Mouse (Mus musculus) forebrain, embryonic 16.5 days (tissue): ENCODE data around the gene Fam136a. TPM values are rescaled to one million over a fixed set of nuclear protein-coding genes. Genes with fewer than 3 reads are reported as not detected.
A peak's percentile ranks its signal among the peaks of the same experiment; 100 is the strongest.

Experiments
- ATAC-seq: fragments of 200-750 bp; cut with Nextera tagmentation; 2 replicates; pipeline ENCODE4 v1.8.0; 2017; ENCODE audit warnings: mild to moderate bottlenecking, moderate library complexity
- H3K27ac ChIP-seq: fragments of 300-500 bp; sonication (generic); 2 replicates; pipeline ENCODE4 v1.5.1; 2014; ENCODE audit warnings: low read length, control low read depth
- H3K27me3 ChIP-seq: fragments of 300-500 bp; sonication (generic); replicated peaks from 2 replicates; pipeline ENCODE4 v1.6.1; 2014; ENCODE audit warnings: low read length; ENCODE audit not compliant: control insufficient read depth, insufficient read depth
- H3K36me3 ChIP-seq: fragments of 300-500 bp; sonication (generic); 2 replicates; pipeline ENCODE4 v1.6.1; 2014; ENCODE audit not compliant: control insufficient read depth, insufficient read depth
- H3K4me1 ChIP-seq: fragments of 300-500 bp; sonication (generic); replicated peaks from 2 replicates; pipeline ENCODE4 v1.6.1; 2014; ENCODE audit warnings: low read length; ENCODE audit not compliant: control insufficient read depth, insufficient read depth
- H3K4me2 ChIP-seq: fragments of 300-500 bp; sonication (generic); 2 replicates; pipeline ENCODE4 v1.6.1; 2014; ENCODE audit warnings: mild to moderate bottlenecking, low read length, control low read depth
- H3K4me3 ChIP-seq: fragments of 300-500 bp; sonication (generic); replicated peaks from 2 replicates; pipeline ENCODE4 v1.5.1; 2014; ENCODE audit warnings: mild to moderate bottlenecking, low read length, control low read depth
- H3K9ac ChIP-seq: fragments of 300-500 bp; sonication (generic); replicated peaks from 2 replicates; pipeline ENCODE4 v1.6.1; 2014; ENCODE audit warnings: low read depth, low read length, control low read depth
- H3K9me3 ChIP-seq: fragments of 300-500 bp; sonication (generic); 2 replicates; pipeline ENCODE4 v1.6.1; 2016; ENCODE audit warnings: low read length; ENCODE audit not compliant: control insufficient read depth
- WGBS: fragments of 180-500 bp; shearing (Covaris S2); extraction: QIAGEN DNeasy Blood & Tissue Kit; methylation state at CpG from one replicate; pipeline ENCODE4 v1.1.7; 2014; 5-methylcytosine and 5-hydroxymethylcytosine counted together
- polyA plus RNA-seq: library from polyadenylated mRNA; unstranded; fragments of >200 nt; fragmentation: Nextera tagmentation; extraction: Ambion mirVana; gene quantifications from 2 replicates; pipeline ENCODE4 v1.2.1, GENCODE M21; 2015

Fam136a gene
- polyA plus RNA-seq, 1 experiment from 2014 or later, result 128 TPM

DNA sequence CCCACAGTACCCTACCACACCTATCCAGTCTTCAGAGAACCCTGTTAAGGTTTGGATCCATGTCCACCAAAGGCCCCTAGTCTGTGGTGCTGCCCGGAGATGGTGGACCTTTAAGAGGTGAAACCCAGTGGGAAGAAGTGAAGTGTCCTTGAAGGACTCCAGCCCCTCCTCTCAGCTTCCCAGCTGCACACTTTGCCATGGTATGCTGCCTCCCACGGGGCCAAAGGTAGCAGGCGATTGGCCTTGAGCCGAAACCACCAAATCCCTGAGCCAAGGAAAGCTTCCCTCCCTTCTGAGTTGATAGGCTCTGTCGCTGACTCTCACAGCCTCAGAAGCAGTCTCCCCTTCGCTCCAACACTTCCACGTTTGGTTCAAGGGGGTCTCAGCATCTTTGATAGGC is 4.8 kb upstream of the Fam136a start:
- Histone ChIP-seq H3K27me3 (no peaks in the 10 kb centered on the region), H3K36me3 (no peaks in the 10 kb centered on the region), H3K9ac (no peak overlapping the region), H3K9me3 (no peaks in the 10 kb centered on the region), H3K4me1 (peaks cover 4% of the 10 kb centered on the region; the same call in 1 of the 2 replicates), H3K4me2 (no peak overlapping the region), H3K27ac (no peak overlapping the region), H3K4me3 (no peak overlapping the region)
- 69% methylated on average over 7 of the region's 7 CpGs for WGBS
- no peak for ATAC-seq

DNA sequence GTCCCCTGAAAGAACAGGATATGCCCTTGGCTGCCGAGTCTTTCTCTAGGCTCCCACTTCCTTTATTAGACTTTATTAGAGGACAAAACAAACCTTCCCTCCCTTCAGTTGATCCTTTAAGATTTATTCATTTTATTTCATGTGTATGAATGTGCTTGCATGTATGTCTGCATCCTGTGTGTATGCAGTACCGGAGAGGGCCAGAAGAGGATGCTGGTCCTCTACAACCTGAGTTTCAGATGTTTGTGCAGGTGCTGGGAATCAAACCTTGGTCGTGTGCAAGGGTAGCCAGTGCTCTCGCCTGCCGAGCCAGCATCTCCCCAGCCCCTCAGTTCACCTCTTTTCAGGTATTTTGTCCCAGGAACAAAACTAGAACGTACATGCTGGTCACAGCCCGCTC is 4.1 kb upstream of the Fam136a start:
- Histone ChIP-seq H3K27ac (no peak overlapping the region), H3K27me3 (no peaks in the 10 kb centered on the region), H3K36me3 (no peaks in the 10 kb centered on the region), H3K4me1 (peaks cover 10% of the 10 kb centered on the region), H3K9ac (no peak overlapping the region), H3K4me3 (no peak overlapping the region), H3K4me2 (no peak overlapping the region), H3K9me3 (no peaks in the 10 kb centered on the region)
- WGBS, result 90% methylated on average over 7 of the region's 7 CpGs
- ATAC-seq, result no peak

DNA sequence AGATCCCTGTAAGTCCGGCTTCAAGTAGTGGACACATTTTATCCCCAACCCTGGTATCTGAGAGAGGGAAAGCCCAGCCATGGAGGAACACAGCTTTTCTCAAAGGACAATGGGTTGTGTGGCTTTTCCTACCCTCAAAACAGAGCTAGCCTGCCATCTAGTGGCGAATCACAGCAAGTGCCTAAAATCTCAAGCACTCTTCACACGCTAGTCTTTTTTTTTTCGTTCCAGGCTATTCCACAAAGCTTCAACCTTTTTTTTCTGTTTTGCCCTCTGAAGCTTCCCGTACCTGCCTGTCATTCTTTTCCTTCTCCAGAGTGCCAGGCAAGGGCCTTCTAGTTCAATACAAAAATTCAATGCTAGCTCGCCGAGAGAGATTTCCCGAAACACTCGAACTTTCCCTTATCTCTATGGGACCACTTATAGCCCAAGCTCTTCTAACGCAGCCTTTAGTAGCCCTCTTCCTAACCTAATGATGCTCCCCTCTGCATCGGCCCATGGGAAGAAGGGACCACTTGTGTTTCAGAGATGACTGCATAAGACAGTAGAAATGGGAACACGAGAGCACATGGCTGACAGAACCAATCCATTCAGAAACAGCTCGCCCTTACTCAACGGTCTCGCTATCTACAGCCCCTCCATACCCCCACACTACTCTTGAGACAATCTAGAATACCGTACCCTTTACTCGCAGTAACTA is 854 bp upstream of the Fam136a start:
- WGBS, result 1% methylated on average over 17 of the region's 17 CpGs
- Histone ChIP-seq H3K9ac (peak overlapping the region; percentile 83), H3K36me3 (no peaks in the 10 kb centered on the region), H3K27me3 (no peaks in the 10 kb centered on the region), H3K4me3 (peak overlapping the region; percentile 70), H3K4me2 (peak overlapping the region; percentile 89), H3K27ac (peak overlapping the region; percentile 86), H3K4me1 (peaks cover 14% of the 10 kb centered on the region), H3K9me3 (no peaks in the 10 kb centered on the region)
- ATAC-seq, result peak; percentile 55

DNA sequence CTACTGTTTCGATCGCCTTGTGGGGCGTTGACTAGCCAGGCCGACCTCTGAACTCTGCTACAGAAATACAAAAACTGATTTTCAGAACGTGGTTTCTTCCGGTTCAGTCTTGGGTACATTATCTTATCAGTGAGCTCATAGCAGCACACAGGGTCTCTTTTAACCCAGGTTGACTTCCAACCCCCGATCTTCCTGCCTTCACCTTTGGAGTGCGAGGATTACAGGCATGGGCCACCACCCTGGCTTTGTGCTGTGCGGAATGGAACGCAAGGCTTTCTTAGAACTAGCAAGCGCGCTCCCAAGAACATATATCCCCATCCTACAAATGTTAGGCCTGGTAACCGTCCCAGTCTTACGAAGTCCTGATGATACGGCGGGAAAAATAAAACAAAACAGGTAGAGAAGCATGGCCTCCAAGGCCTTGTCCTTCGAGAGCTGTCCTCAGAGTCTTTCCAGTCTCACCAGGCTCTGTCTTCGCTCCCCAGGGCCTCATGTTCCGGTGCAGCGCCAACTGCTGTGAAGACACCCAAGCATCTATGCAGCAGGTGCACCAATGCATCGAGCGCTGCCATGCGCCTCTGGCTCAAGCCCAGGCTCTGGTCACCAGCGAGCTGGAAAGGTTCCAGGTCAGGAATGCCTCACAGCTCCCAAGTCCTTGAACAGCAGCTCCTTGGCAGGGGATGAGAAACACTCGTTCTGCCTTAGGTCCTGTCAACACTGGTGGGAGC is 843 bp downstream of the Fam136a start:
- Histone ChIP-seq H3K27me3 (no peaks in the 10 kb centered on the region), H3K9ac (peak overlapping the region; percentile 83), H3K36me3 (no peaks in the 10 kb centered on the region), H3K9me3 (no peaks in the 10 kb centered on the region), H3K4me2 (peak overlapping the region; percentile 89), H3K4me1 (peaks cover 22% of the 10 kb centered on the region), H3K4me3 (peak overlapping the region; percentile 70), H3K27ac (peak overlapping the region; percentile 85)
- ATAC-seq, result 0 out of 2 replicates have a peak, but pooled peaks have one; percentile 0
- WGBS, result 32% methylated on average over 25 of the region's 25 CpGs

DNA sequence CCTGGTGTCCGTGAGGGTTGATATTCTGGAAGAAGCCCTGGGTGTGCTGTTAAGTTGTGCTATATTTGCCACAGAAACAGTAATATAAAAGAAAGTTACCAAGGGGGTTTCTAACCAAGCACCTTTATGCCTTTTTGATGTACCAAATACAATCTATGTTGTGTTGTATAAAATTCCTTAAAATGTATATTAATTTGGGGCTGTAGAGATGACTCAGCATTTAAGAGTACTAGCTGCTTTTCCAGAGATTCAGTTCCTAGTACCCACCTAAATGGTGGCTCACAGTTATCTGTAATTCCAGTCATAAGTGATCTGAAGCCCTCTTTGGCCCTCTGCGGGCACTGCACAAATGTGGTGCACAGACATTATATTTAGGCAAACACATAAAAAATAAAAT is 1.4 kb downstream of the Fam136a start:
- no peaks in the 10 kb centered on the region for H3K36me3 ChIP-seq
- H3K4me1 ChIP-seq, result peaks cover 22% of the 10 kb centered on the region
- no peaks in the 10 kb centered on the region for H3K27me3 ChIP-seq
- peak overlapping the region; percentile 70; the same call in 1 of the 2 replicates for H3K4me3 ChIP-seq
- no peak for ATAC-seq
- peak overlapping the region; percentile 89 for H3K4me2 ChIP-seq
- H3K9ac ChIP-seq, result no peak overlapping the region
- no peaks in the 10 kb centered on the region for H3K9me3 ChIP-seq
- no peak overlapping the region for H3K27ac ChIP-seq
- WGBS, result 54% methylated on average over 2 of the region's 2 CpGs

DNA sequence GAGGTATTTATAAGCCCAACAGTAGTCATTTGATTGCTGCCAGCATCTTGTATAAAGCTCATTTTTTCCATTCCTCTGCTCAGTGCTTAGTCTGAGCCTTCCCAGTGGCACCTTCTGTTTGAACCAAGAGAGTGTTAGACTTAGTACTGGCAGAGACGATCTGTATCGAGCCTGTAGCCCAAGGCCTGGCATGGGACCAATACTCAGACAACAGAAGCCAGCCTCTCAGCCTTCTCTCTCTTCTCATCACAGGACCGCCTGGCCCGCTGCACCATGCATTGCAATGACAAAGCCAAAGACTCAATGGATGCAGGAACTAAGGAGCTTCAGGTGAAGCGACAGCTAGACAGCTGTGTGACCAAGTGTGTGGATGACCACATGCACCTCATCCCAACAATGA is 3.0 kb downstream of the Fam136a start:
- H3K4me1 ChIP-seq, result peaks cover 34% of the 10 kb centered on the region
- H3K9ac ChIP-seq, result no peak overlapping the region
- H3K36me3 ChIP-seq, result no peaks in the 10 kb centered on the region
- H3K4me3 ChIP-seq, result no peak overlapping the region
- ATAC-seq, result no peak
- WGBS, result 67% methylated on average over 5 of the region's 5 CpGs
- H3K4me2 ChIP-seq, result no peak overlapping the region
- H3K9me3 ChIP-seq, result no peaks in the 10 kb centered on the region
- H3K27ac ChIP-seq, result no peak overlapping the region
- H3K27me3 ChIP-seq, result no peaks in the 10 kb centered on the region

DNA sequence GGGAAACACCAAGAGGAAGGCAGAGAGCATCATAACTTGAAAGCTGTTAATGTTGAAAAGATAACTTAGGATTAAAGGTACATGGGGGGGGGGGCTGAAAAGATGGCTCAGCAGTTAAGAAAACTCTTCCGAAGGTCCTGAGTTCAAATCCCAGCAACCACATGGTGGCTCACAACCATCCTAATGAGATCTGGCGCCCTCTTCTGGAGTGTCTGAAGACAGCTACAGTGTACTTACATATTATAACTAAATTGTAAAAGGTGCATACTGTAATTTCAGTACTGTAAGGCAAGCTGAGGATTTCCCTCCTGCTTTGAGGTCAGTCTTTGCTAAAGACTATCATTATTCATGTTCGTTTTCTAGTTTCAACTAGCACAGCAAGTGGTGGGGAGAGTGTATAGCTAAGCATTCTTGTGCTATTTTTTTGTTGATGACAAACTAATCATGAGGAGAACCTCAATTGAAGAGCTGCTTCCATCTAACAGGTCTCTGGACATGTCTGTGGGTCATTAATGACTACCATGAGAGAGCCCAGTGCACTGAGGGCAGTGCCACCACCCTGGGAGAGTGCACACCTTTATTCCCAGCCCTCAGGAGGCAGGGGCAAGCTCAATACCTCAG is 4.8 kb downstream of the Fam136a start:
- Histone ChIP-seq H3K4me2 (peak overlapping the region; percentile 92), H3K27ac (peak overlapping the region; percentile 98), H3K9ac (peak overlapping the region; percentile 56), H3K9me3 (no peaks in the 10 kb centered on the region), H3K27me3 (no peaks in the 10 kb centered on the region), H3K4me3 (no peak overlapping the region), H3K4me1 (peaks cover 31% of the 10 kb centered on the region), H3K36me3 (no peaks in the 10 kb centered on the region)
- no peak for ATAC-seq
- 63% methylated on average over 3 of the region's 3 CpGs for WGBS

DNA sequence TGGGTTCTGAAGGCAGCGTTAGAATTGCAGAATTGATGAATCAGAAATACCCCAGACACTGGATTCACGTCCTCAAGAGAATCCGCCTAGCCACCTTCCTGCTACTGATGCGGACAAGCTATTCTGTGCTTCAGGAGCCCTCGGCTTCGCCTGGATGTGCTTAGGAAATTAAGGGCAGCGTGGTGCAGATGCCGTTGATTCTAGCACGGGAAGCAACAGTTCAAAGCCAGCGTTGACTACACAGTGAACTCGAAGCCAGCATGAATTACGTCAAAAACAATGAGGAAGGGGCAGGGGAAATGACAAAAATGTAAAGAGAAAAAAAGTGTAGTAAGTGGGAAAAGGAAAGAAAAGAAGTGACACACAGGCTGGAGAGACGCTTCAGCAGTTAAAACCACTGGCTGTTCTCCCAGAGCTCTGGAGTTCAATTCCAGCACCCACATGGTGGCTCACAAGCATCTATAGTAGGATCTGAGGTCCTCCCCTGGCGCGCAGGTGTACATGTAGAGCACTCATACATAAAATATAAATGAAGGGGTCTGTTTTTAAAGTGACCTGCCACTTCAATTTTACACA is 5.4 kb downstream of the Fam136a start, which contains the start of gene Snrpg:
Snrpg (plus strand) TSS at position 541 of the 576 bp plus-strand sequence.
- H3K27me3 ChIP-seq, result no peaks in the 10 kb centered on the region
- ATAC-seq, result peak; percentile 5
- H3K4me2 ChIP-seq, result peak within 1 kb of the TSS; percentile 92
- peak within 1 kb of the TSS; percentile 56 for H3K9ac ChIP-seq
- H3K27ac ChIP-seq, result peak within 1 kb of the TSS; percentile 98
- no peaks in the 10 kb centered on the region for H3K9me3 ChIP-seq
- peak within 1 kb of the TSS; percentile 57 for H3K4me3 ChIP-seq
- 16% methylated on average over 15 of the region's 15 CpGs for WGBS
- H3K4me1 ChIP-seq, result peaks cover 30% of the 10 kb centered on the region
- no peaks in the 10 kb centered on the region for H3K36me3 ChIP-seq

DNA sequence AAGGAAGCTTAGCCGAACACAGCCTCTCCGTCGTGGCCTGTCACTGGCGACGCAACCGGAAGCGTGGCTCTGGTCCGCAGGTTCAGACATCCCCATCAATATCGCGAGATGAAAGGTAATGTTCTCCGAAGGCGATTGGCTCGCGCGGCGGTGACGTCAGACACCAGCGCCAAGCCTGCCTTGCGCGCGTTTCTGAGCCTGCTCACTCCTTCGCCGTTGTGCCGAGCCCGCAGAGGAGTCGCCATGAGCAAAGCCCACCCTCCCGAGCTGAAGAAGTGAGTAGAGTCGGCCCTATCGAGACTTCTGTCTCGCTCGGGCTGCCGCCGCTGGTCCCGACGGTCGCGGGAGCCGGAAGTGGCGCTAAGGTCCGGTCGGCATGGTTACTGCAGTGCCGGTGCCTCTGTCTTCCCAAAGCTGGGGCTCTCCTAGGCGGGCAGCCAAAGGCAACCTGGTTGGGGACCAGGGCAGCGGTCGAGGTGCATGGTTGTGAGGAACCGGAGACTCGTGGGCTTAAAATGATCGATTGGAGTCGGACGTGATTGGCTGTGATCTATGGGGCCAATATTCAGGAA is 6.0 kb downstream of the Fam136a start:
- Histone ChIP-seq H3K4me1 (peaks cover 24% of the 10 kb centered on the region), H3K9me3 (no peaks in the 10 kb centered on the region), H3K9ac (peak overlapping the region; percentile 56), H3K36me3 (no peaks in the 10 kb centered on the region), H3K4me3 (peak overlapping the region; percentile 57), H3K27ac (peak overlapping the region; percentile 98), H3K27me3 (no peaks in the 10 kb centered on the region), H3K4me2 (peak overlapping the region; percentile 92)
- under 1% methylated on average over 50 of the region's 50 CpGs for WGBS
- ATAC-seq, result peak; percentile 98
